18 mouse cellular contexts compared by ENCODE assay signal in the genomic region with DNA sequence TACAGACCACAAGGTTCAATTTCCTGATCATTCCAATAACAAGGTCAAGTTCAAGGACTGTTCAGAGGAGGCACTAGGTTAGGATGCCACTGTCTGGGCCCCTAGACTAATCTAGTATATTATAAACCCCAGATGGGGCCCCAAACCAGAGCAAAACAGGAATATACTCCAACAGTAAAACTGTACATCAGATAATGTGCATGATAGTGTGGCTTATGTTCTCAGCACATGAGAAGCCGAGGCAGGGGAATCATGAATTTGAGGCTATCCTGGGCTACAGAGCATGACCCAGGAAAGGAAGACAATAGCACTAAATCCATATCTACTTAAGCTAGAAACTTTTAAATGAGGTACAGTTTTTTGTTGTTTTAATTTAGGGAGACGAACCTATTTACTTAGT. TPM values are rescaled to one million over a fixed set of nuclear protein-coding genes. Genes with fewer than 3 reads are reported as not detected.
"Had no signal": no experiment of that assay in that cellular context is flagged by ENCODE, and none has a peak within 500 bp of the region (broad histone marks: within the 10 kb centered on the region; RNA-seq: fewer than 3 reads in every experiment).

No protein-coding gene starts in this region.

- H3K36me3 ChIP-seq: neural tube, embryonic 15.5 days; stomach, embryonic 15.5 days had no signal

- H3K9ac ChIP-seq: neural tube, embryonic 15.5 days; stomach, embryonic 15.5 days had no signal

- H3K4me1 ChIP-seq: neural tube, embryonic 15.5 days; stomach, embryonic 15.5 days had no signal

- H3K27me3 ChIP-seq: neural tube, embryonic 15.5 days; stomach, embryonic 15.5 days had no signal

- H3K27ac ChIP-seq: neural tube, embryonic 15.5 days; stomach, embryonic 15.5 days; stomach, postnatal 0 days had no signal

- H3K4me3 ChIP-seq: neural tube, embryonic 15.5 days; stomach, embryonic 15.5 days had no signal

- DNase-seq: retina, postnatal 1 day; right cerebral cortex, adult 18-20 months; right cerebral cortex, postnatal 14 days; right cerebral cortex, postnatal 25 days; right cerebral cortex, postnatal 4 days; spleen, adult 18-20 months; thymus, adult 18-20 months; thymus, adult 2 months; thymus, postnatal 14 days; thymus, postnatal 25 days; thymus, postnatal 36 days; thymus, postnatal 4 days had no signal

- H3K9me3 ChIP-seq: neural tube, embryonic 15.5 days; stomach, embryonic 15.5 days had no signal

- H3K4me2 ChIP-seq: neural tube, embryonic 15.5 days; stomach, embryonic 15.5 days had no signal

RNA-seq across cellular contexts. Expression of a gene that starts 19.5 kb away (rescaled TPM):
- total RNA-seq: neutrophil, adult 5-6 weeks had no signal
- polyA plus RNA-seq: small intestine, adult 2 months; spleen, adult 2 months; stomach, postnatal 0 days; thymus, adult 2 months had no signal
